Mouse (Mus musculus) embryonic fibroblast, embryonic 13.5 days (primary cell): ENCODE results near the gene Hlcs.

ENCODE experiments used
- CTCF ChIP-seq: IDR thresholded peaks from 2 replicates; pipeline ENCODE4 v1.5.1; 2011; ENCODE audit warnings: mild to moderate bottlenecking, control low read depth, low read length, moderate library complexity, borderline replicate concordance; ENCODE audit not compliant: insufficient read depth
- POLR2A ChIP-seq: IDR thresholded peaks from 2 replicates; pipeline ENCODE4 v1.6.1; 2011; ENCODE audit warnings: low read depth, mild to moderate bottlenecking, control low read depth, low read length, moderate library complexity

DNA sequence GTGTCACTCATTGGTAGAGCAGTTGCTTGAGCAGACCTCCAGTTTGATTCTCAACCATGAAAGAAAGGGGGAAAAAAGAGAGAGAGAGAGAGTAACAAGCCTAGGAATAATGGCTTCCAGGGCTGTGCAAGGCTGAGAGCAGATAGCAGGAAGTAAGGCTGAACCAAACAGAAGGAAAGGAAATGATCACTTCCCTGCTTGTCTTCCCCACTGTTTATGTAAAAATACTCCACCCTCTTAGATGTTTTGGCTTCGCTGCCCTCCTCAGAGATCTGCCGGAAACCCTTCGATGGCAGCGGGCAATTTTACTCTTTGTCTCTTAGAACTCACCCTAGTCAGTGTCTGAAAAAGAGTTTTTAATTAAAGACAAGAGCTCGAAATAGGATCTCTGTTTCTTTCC, 10.3 kb upstream of the Hlcs start:
- TF ChIP-seq CTCF (no peak), POLR2A (no peak)
